In the genomic region with DNA sequence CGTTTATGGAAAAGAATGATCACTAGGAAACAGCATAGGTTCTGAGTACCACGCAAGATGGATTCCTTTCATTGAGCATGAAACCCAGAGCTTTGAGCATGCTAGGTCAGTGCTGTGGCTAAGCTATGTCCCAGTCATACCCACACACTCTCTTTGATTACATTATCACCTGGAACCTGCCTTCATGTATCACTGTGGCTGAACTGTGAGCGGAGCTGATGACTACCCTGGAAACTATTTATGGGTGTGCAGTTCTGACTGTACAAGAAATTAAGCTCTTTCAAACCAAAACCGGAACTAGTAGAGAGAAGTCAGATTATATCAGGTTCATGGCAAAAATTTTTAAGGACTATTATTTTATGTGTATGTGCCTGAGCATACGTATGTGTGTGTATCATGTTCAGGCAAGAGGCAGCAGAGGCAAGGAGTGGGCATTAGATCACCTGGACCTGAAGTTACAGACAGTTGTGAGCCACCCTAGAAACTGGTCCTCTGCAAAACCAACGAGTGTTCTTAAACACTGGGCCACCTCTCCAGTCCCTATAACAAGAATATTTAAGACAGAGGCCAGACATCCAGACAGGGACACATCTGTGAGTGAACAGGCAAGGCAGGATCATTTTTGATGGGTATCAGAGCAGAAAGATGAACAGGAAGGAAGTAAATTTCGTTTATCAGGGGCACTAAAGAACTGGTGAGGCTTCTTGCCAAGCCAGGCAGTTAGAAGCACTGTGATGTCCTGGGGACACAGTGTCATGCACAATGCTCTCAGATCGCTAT, we compare ENCODE assay signal across 23 mouse cellular contexts. TPM values are rescaled to one million over a fixed set of nuclear protein-coding genes. Genes with fewer than 3 reads are reported as not detected.
DNase-seq lines count a peak whose midpoint lies in the region; ATAC-seq and TF ChIP-seq lines count a peak whose summit lies in the region.
"Had no signal": no experiment of that assay in that cellular context is flagged by ENCODE, and none has a peak within 500 bp of the region (broad histone marks: within the 10 kb centered on the region; RNA-seq: fewer than 3 reads in every experiment).

No protein-coding gene starts in this region.

- intact Hi-C loops in left cerebral cortex, postnatal 36 days (cut with DNase I) = no loop called here

- peaks cover 6% of the 10 kb centered on the region for H3K4me1 ChIP-seq in bone marrow, adult 2 months (ENCODE audit: control insufficient read depth, insufficient read depth, low read length)
- peaks cover 14% of the 10 kb centered on the region for H3K4me1 ChIP-seq in limb, embryonic 13.5 days
- H3K4me1 ChIP-seq: heart, embryonic 15.5 days; hindbrain, embryonic 13.5 days; neural tube, embryonic 12.5 days had no signal

- no peak overlapping the region for H3K9ac ChIP-seq in limb, embryonic 13.5 days
- H3K9ac ChIP-seq: embryonic facial prominence, embryonic 12.5 days; heart, embryonic 15.5 days; hindbrain, embryonic 13.5 days; liver, embryonic 12.5 days; neural tube, embryonic 12.5 days had no signal

- DNase-seq in spleen, postnatal 36 days (ENCODE audit: low spot score in 2 of 2) = peak; percentile 61 to 62
- DNase-seq in spleen, adult 12 weeks (ENCODE audit: low spot score) = no peak
- no peak for DNase-seq in left cerebral cortex, postnatal 36 days (ENCODE audit: low spot score in 2 of 2)
- DNase-seq in kidney, adult 11 months = no peak
- no peak for DNase-seq in right cerebral cortex, postnatal 10 days (ENCODE audit: low spot score in 2 of 2)
- DNase-seq in kidney, postnatal 14 days = no peak
- DNase-seq: adrenal gland, postnatal 10 days; cerebellum, postnatal 36 days; kidney, adult 8-10 months; lung, postnatal 10 days; thymus, postnatal 25 days had no signal

- no peaks in the 10 kb centered on the region for H3K27me3 ChIP-seq in limb, embryonic 13.5 days
- H3K27me3 ChIP-seq: embryonic facial prominence, embryonic 12.5 days; heart, embryonic 15.5 days; hindbrain, embryonic 13.5 days; liver, embryonic 12.5 days; neural tube, embryonic 12.5 days had no signal

- H3K9me3 ChIP-seq in limb, embryonic 13.5 days = no peaks in the 10 kb centered on the region
- H3K9me3 ChIP-seq: embryonic facial prominence, embryonic 12.5 days; heart, embryonic 15.5 days; hindbrain, embryonic 13.5 days; liver, embryonic 12.5 days; neural tube, embryonic 12.5 days had no signal

- H3K36me3 ChIP-seq in limb, embryonic 13.5 days = no peaks in the 10 kb centered on the region
- H3K36me3 ChIP-seq: embryonic facial prominence, embryonic 12.5 days; heart, embryonic 15.5 days; hindbrain, embryonic 13.5 days; liver, embryonic 12.5 days; neural tube, embryonic 12.5 days had no signal

- H3K4me3 ChIP-seq in bone marrow, adult 2 months (replicated peaks; ENCODE audit: control insufficient read depth, low read depth, low read length) = no peak overlapping the region
- no peak overlapping the region for H3K4me3 ChIP-seq in limb, embryonic 13.5 days
- H3K4me3 ChIP-seq: embryonic facial prominence, embryonic 12.5 days; heart, embryonic 15.5 days; hindbrain, embryonic 13.5 days; layer of hippocampus, adult 2 months; liver, embryonic 12.5 days; neural tube, embryonic 12.5 days had no signal

- 29% methylated on average over 8 of the region's 8 CpGs for WGBS in bone marrow, adult 2 months
- WGBS in limb, embryonic 13.5 days = 57% methylated on average over 8 of the region's 8 CpGs

- 0 out of 2 replicates have a peak overlapping the region, but pooled peaks have one; percentile 12 for H3K4me2 ChIP-seq in limb, embryonic 13.5 days (replicated peaks)
- H3K4me2 ChIP-seq: embryonic facial prominence, embryonic 12.5 days; heart, embryonic 15.5 days; hindbrain, embryonic 13.5 days; liver, embryonic 12.5 days; neural tube, embryonic 12.5 days had no signal

- TF ChIP-seq POLR2A in bone marrow, adult 2 months (IDR thresholded peaks at IDR 0.05; ENCODE audit: borderline replicate concordance, control insufficient read depth, low read depth, low read length) = no peak

- ATAC-seq in limb, embryonic 13.5 days (ENCODE audit: low FRiP score, low read depth) = no peak
- ATAC-seq: liver, embryonic 12.5 days had no signal

- H3K27ac ChIP-seq in bone marrow, adult 2 months (ENCODE audit: control insufficient read depth, insufficient read depth, low read depth, low read length, poor library complexity) = peak overlapping the region; percentile 56; the same call in 1 of the 2 replicates
- no peak overlapping the region for H3K27ac ChIP-seq in limb, embryonic 13.5 days
- H3K27ac ChIP-seq: embryonic facial prominence, embryonic 12.5 days; heart, embryonic 15.5 days; hindbrain, embryonic 13.5 days; layer of hippocampus, adult 2 months; liver, embryonic 12.5 days; neural tube, embryonic 12.5 days had no signal

- TF ChIP-seq CTCF in bone marrow, adult 2 months (IDR thresholded peaks at IDR 0.05; ENCODE audit: control insufficient read depth, insufficient read depth, low read length) = no peak

RNA-seq across cellular contexts. Expression of a gene that starts 2.4 kb away (rescaled TPM):
- 34.0 and 40.3 TPM in 2 replicates for polyA plus RNA-seq in bone marrow, adult 2 months (2011; ENCODE audit: insufficient read depth, insufficient read length, low replicate concordance, missing spikeins)
- 21.6 and 23.7 TPM in 2 replicates for polyA plus RNA-seq in limb, embryonic 13.5 days (2015; fragmentation: Nextera tagmentation; extraction: Ambion mirVana)
- 1 to 10 TPM; 2.4 to 5.3 TPM for total RNA-seq in left cerebral cortex, postnatal 36 days (2021)

RNA-seq across cellular contexts. Expression of a gene that starts 30.2 kb away (rescaled TPM):
- polyA plus RNA-seq in bone marrow, adult 2 months (2011; ENCODE audit: insufficient read depth, insufficient read length, low replicate concordance, missing spikeins) = not detected in 2 replicates
- not detected in 2 replicates for polyA plus RNA-seq in limb, embryonic 13.5 days (2015; fragmentation: Nextera tagmentation; extraction: Ambion mirVana)
- total RNA-seq in left cerebral cortex, postnatal 36 days (2021) = not detected
- total RNA-seq: adrenal gland, postnatal 10 days; gastrocnemius, postnatal 4 days; layer of hippocampus, adult 2 months had no signal
- polyA plus RNA-seq: embryonic facial prominence, embryonic 12.5 days; forebrain, embryonic 11.5 days; heart, embryonic 15.5 days; hindbrain, embryonic 13.5 days; liver, embryonic 12.5 days; midbrain, embryonic 14.5 days; neural tube, embryonic 12.5 days; stomach, embryonic 14.5 days had no signal

Comparison
In these comparisons a context has a peak if more than half of its experiments do, and no peak if none do; other contexts are left out.
1. DNase-seq: peak in spleen, postnatal 36 days (2 of 2); none in spleen, adult 12 weeks (single experiment), left cerebral cortex, postnatal 36 days (0 of 2), kidney, adult 11 months (single experiment), right cerebral cortex, postnatal 10 days (0 of 2) and kidney, postnatal 14 days (single experiment).